Mouse (Mus musculus): ENCODE measurements at regions not wholly inside any gene's neighbourhood (a gene's known extent, or its start where the extent isn't known, plus 50 kb on each side); places are given as distances from the start of the nearest gene placed in this dataset.

- no peak for TF ChIP-seq EP300 (optimal IDR thresholded peaks at IDR 0.05)
- TF ChIP-seq CTCF (IDR thresholded peaks at IDR 0.05; ENCODE audit: low read depth): no peak
These were observed 308.1 kb upstream of the Id4 start for GRCm38 (mm10) chr13:47952946-47953345.
